Mouse (Mus musculus) intestine, postnatal 0 days (tissue): ENCODE measurements around the gene 4931428F04Rik. TPM values are rescaled to one million over a fixed set of nuclear protein-coding genes. Genes with fewer than 3 reads are reported as not detected.

Source experiments
- ATAC-seq: fragments of 200-750 bp; cut with Nextera tagmentation; 2 replicates; pipeline ENCODE4 v1.8.0; 2017; ENCODE audit warnings: mild to moderate bottlenecking, moderate TSS enrichment, moderate library complexity
- H3K27ac ChIP-seq: fragments of 300-500 bp; sonication (generic); 2 replicates; pipeline ENCODE4 v1.5.1; 2014; ENCODE audit warnings: mild to moderate bottlenecking, low read depth, low read length, moderate library complexity
- H3K27me3 ChIP-seq: fragments of 300-500 bp; sonication (generic); replicated peaks from 2 replicates; pipeline ENCODE4 v1.6.1; 2014; ENCODE audit warnings: low read length, mixed read lengths; ENCODE audit not compliant: control insufficient read depth, insufficient read depth
- H3K36me3 ChIP-seq: fragments of 300-500 bp; sonication (generic); 2 replicates; pipeline ENCODE4 v1.6.1; 2014; ENCODE audit warnings: mild to moderate bottlenecking, moderate library complexity; ENCODE audit not compliant: control insufficient read depth, insufficient read depth
- H3K4me1 ChIP-seq: fragments of 300-500 bp; sonication (generic); replicated peaks from 2 replicates; pipeline ENCODE4 v1.6.1; 2014; ENCODE audit warnings: antibody characterized with exemption, low read length, mixed read lengths; ENCODE audit not compliant: control insufficient read depth, insufficient read depth
- H3K4me2 ChIP-seq: fragments of 300-500 bp; sonication (generic); replicated peaks from 2 replicates; pipeline ENCODE4 v1.6.1; 2014; ENCODE audit warnings: low read depth, mild to moderate bottlenecking, moderate library complexity
- H3K4me3 ChIP-seq: fragments of 300-500 bp; sonication (generic); 2 replicates; pipeline ENCODE4 v1.5.1; 2014; ENCODE audit warnings: low read depth, low read length
- H3K9ac ChIP-seq: fragments of 300-500 bp; sonication (generic); 2 replicates; pipeline ENCODE4 v1.6.1; 2014; ENCODE audit warnings: mild to moderate bottlenecking, low read depth, low read length
- H3K9me3 ChIP-seq: fragments of 300-500 bp; sonication (generic); 2 replicates; pipeline ENCODE4 v1.6.1; 2016; ENCODE audit warnings: mixed run types; ENCODE audit not compliant: control insufficient read depth
- CTCF ChIP-seq: sonication (generic); IDR thresholded peaks from 2 replicates; pipeline ENCODE4 v1.5.1; 2016; ENCODE audit warnings: low read depth, mild to moderate bottlenecking, control low read depth, antibody characterized with exemption, moderate library complexity
- WGBS: fragments of 180-500 bp; shearing (Covaris S2); extraction: QIAGEN DNeasy Blood & Tissue Kit; methylation state at CpG from one replicate; pipeline ENCODE4 v1.1.7; 2014; 5-methylcytosine and 5-hydroxymethylcytosine counted together
- polyA plus RNA-seq: library from polyadenylated mRNA; unstranded; fragments of >200 nt; fragmentation: Nextera tagmentation; extraction: Ambion mirVana; gene quantifications from 2 replicates; pipeline ENCODE4 v1.2.1, GENCODE M21; 2015

The 4931428F04Rik gene
- polyA plus RNA-seq, 1 experiment from 2014 or later: 1.5 TPM

- Histone ChIP-seq H3K27me3 (peaks cover 61% of the 10 kb centered on the region), H3K4me1 (peaks cover 22% of the 10 kb centered on the region; the same call in 1 of the 2 replicates), H3K9ac (0 out of 2 replicates have a peak within 1 kb of the TSS, but pooled peaks have one; percentile 22), H3K27ac (no peak within 1 kb of the TSS), H3K9me3 (no peaks in the 10 kb centered on the region), H3K36me3 (peaks cover 10% of the 10 kb centered on the region; the same call in 1 of the 2 replicates), H3K4me3 (peak within 1 kb of the TSS; percentile 43), H3K4me2 (peak within 1 kb of the TSS; percentile 78)
- WGBS: 2% methylated on average over 42 of the region's 42 CpGs
- no peak for TF ChIP-seq CTCF
- ATAC-seq: peak; percentile 65
These were observed 20.2 kb downstream of the 4931428F04Rik start, which contains the start of gene Hsf4 for GRCm38 (mm10) chr8:105269461-105269947. Gene Hsf4 (plus strand): TSS chr8:105269801.

- Histone ChIP-seq H3K27ac (no peak overlapping the region), H3K4me3 (peak overlapping the region; percentile 43), H3K4me1 (peaks cover 22% of the 10 kb centered on the region; the same call in 1 of the 2 replicates), H3K36me3 (peaks cover 10% of the 10 kb centered on the region; the same call in 1 of the 2 replicates), H3K27me3 (peaks cover 58% of the 10 kb centered on the region), H3K9me3 (no peaks in the 10 kb centered on the region), H3K9ac (no peak overlapping the region), H3K4me2 (peak overlapping the region; percentile 78)
- no peak for ATAC-seq
- TF ChIP-seq CTCF: no peak
- WGBS: 16% methylated on average over 10 of the region's 10 CpGs
These were observed 20.6 kb downstream of the 4931428F04Rik start for GRCm38 (mm10) chr8:105269075-105269458.

GRCm38 (mm10) chr8:105268342-105269074, 21.2 kb downstream of the 4931428F04Rik start:
- no peak for ATAC-seq

GRCm38 (mm10) chr8:105266775-105267174, 22.9 kb downstream of the 4931428F04Rik start:
- H3K4me1 ChIP-seq: peaks cover 28% of the 10 kb centered on the region
- no peak overlapping the region for H3K4me2 ChIP-seq
- no peak overlapping the region for H3K4me3 ChIP-seq
- H3K27me3 ChIP-seq: peaks cover 40% of the 10 kb centered on the region
- 64% methylated on average over 13 of the region's 13 CpGs for WGBS
- no peaks in the 10 kb centered on the region for H3K9me3 ChIP-seq
- no peak for ATAC-seq
- H3K9ac ChIP-seq: no peak overlapping the region
- no peak for TF ChIP-seq CTCF
- H3K36me3 ChIP-seq: peaks cover 10% of the 10 kb centered on the region; the same call in 1 of the 2 replicates
- H3K27ac ChIP-seq: no peak overlapping the region

More at GRCm38 (mm10) chr8:105268342-105269074, 21.2 kb downstream of the 4931428F04Rik start:
- peaks cover 10% of the 10 kb centered on the region; the same call in 1 of the 2 replicates for H3K36me3 ChIP-seq
- H3K27ac ChIP-seq: no peak overlapping the region
- H3K4me1 ChIP-seq: peaks cover 22% of the 10 kb centered on the region; the same call in 1 of the 2 replicates
- H3K4me2 ChIP-seq: peak overlapping the region; percentile 78
- no peak for TF ChIP-seq CTCF
- peaks cover 57% of the 10 kb centered on the region for H3K27me3 ChIP-seq
- no peaks in the 10 kb centered on the region for H3K9me3 ChIP-seq
- 15% methylated on average over 65 of the region's 65 CpGs for WGBS
- H3K9ac ChIP-seq: no peak overlapping the region
- peak overlapping the region; percentile 43 for H3K4me3 ChIP-seq

GRCm38 (mm10) chr8:105265128-105265527, 24.5 kb downstream of the 4931428F04Rik start:
- peaks cover 23% of the 10 kb centered on the region for H3K27me3 ChIP-seq
- WGBS: 8% methylated on average over 10 of the region's 10 CpGs
- peak overlapping the region; percentile 71 for H3K9ac ChIP-seq
- H3K27ac ChIP-seq: no peak overlapping the region
- ATAC-seq: peak; percentile 25; the same call in 1 of the 2 replicates
- H3K9me3 ChIP-seq: no peaks in the 10 kb centered on the region
- peak overlapping the region; percentile 78 for H3K4me2 ChIP-seq
- H3K4me3 ChIP-seq: peak overlapping the region; percentile 73
- peaks cover 25% of the 10 kb centered on the region for H3K4me1 ChIP-seq
- TF ChIP-seq CTCF: no peak
- peaks cover 10% of the 10 kb centered on the region; the same call in 1 of the 2 replicates for H3K36me3 ChIP-seq
